7 mouse cellular contexts compared by ENCODE assay signal in the genomic region with DNA sequence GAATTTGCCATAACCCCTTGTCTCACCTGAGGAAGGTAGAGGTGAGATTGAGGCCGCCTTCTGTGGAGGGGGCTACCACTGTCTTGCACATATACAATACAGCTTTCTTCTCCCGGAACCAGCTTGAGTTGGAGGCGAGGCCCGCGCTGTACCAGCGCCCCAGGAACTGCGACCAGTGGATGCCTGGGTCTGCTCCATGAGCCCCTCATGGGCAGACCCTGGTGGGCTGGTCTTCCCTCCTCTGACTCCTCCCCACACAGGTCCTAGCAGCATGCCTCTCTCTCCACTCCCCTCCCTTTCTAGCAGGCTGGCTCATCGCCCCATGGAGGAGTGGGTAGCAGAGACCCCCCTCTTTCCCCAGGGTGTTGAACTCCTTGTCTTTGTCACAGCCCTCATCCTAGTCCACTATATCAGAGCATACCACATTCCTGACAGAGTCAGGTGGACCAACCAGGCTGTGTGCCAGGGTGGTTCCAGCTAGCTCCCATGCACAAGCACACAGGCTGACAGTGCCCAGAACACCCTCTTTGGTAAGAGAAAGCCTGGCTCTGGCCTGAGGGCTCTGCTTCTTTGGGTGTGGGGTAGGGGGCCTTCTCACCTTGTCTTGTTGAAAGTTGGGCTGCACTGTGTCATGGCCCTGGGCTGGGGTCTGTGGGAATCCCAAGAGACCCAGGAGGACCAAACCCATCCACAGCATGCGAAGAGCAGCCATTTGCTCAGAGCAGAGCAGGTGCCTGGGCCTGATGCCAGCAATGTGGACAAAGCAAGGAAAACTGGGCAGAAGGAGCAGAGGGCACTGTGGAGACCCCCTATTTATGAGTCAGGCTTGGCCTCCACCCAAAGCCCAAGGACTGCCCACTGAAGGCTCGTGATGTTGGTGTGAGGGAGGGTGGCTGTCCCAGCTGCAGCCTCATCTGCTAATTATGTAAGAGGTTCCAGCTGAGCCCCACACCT. TPM values are rescaled to one million over a fixed set of nuclear protein-coding genes. Genes with fewer than 3 reads are reported as not detected.
DNase-seq lines count a peak whose midpoint lies in the region; ATAC-seq lines count a peak whose summit lies in the region.

No protein-coding gene starts in this region.

- no peak overlapping the region for H3K27ac ChIP-seq in midbrain, embryonic 12.5 days (replicated peaks)
- H3K27ac ChIP-seq in midbrain, embryonic 10.5 days (replicated peaks) = no peak overlapping the region; the same call in 1 of the 2 replicates
- H3K27ac ChIP-seq in embryonic facial prominence, embryonic 12.5 days = no peak overlapping the region
- H3K27ac ChIP-seq in intestine, embryonic 15.5 days = no peak overlapping the region
- 0 out of 2 replicates have a peak overlapping the region, but pooled peaks have one; percentile 18 for H3K27ac ChIP-seq in midbrain, embryonic 15.5 days

- peak; percentile 24; the same call in 1 of the 2 replicates for ATAC-seq in midbrain, embryonic 12.5 days (ENCODE audit: low FRiP score, low read depth)
- peak; percentile 25; the same call in 1 of the 2 replicates for ATAC-seq in embryonic facial prominence, embryonic 12.5 days (ENCODE audit: insufficient number of reproducible peaks, insufficient read depth, low FRiP score, low TSS enrichment)
- ATAC-seq in intestine, embryonic 15.5 days = peak; percentile 24
- ATAC-seq in midbrain, embryonic 15.5 days (replicated peaks) = peak; percentile 28; the same call in 1 of the 2 replicates
- no peak for ATAC-seq in monocyte, adult 5-6 weeks (replicated peaks; ENCODE audit: insufficient number of reproducible peaks, low FRiP score, low TSS enrichment, poor library complexity, severe bottlenecking)

- no peaks in the 10 kb centered on the region for H3K36me3 ChIP-seq in midbrain, embryonic 12.5 days
- H3K36me3 ChIP-seq in midbrain, embryonic 10.5 days = no peaks in the 10 kb centered on the region
- no peaks in the 10 kb centered on the region for H3K36me3 ChIP-seq in embryonic facial prominence, embryonic 12.5 days
- no peaks in the 10 kb centered on the region for H3K36me3 ChIP-seq in intestine, embryonic 15.5 days
- no peaks in the 10 kb centered on the region for H3K36me3 ChIP-seq in midbrain, embryonic 15.5 days (replicated peaks)

- WGBS in midbrain, embryonic 12.5 days = 81% methylated on average over 10 of the region's 10 CpGs
- WGBS in midbrain, embryonic 10.5 days = 80% methylated on average over 10 of the region's 10 CpGs
- 73% methylated on average over 10 of the region's 10 CpGs for WGBS in embryonic facial prominence, embryonic 12.5 days
- 73% methylated on average over 10 of the region's 10 CpGs for WGBS in intestine, embryonic 15.5 days
- WGBS in midbrain, embryonic 15.5 days = 71% methylated on average over 10 of the region's 10 CpGs

- no peaks in the 10 kb centered on the region for H3K9me3 ChIP-seq in midbrain, embryonic 12.5 days
- H3K9me3 ChIP-seq in midbrain, embryonic 10.5 days (replicated peaks) = no peaks in the 10 kb centered on the region
- H3K9me3 ChIP-seq in embryonic facial prominence, embryonic 12.5 days = no peaks in the 10 kb centered on the region
- H3K9me3 ChIP-seq in intestine, embryonic 15.5 days = no peaks in the 10 kb centered on the region
- H3K9me3 ChIP-seq in midbrain, embryonic 15.5 days = no peaks in the 10 kb centered on the region

- H3K4me3 ChIP-seq in midbrain, embryonic 12.5 days = no peak overlapping the region
- H3K4me3 ChIP-seq in midbrain, embryonic 10.5 days = no peak overlapping the region
- no peak overlapping the region for H3K4me3 ChIP-seq in embryonic facial prominence, embryonic 12.5 days
- H3K4me3 ChIP-seq in intestine, embryonic 15.5 days (replicated peaks) = no peak overlapping the region
- no peak overlapping the region for H3K4me3 ChIP-seq in midbrain, embryonic 15.5 days

- H3K4me2 ChIP-seq in midbrain, embryonic 12.5 days (replicated peaks) = no peak overlapping the region
- no peak overlapping the region for H3K4me2 ChIP-seq in embryonic facial prominence, embryonic 12.5 days (replicated peaks)
- 0 out of 2 replicates have a peak overlapping the region, but pooled peaks have one; percentile 3 for H3K4me2 ChIP-seq in intestine, embryonic 15.5 days (replicated peaks)
- no peak overlapping the region for H3K4me2 ChIP-seq in midbrain, embryonic 15.5 days

- H3K4me1 ChIP-seq in midbrain, embryonic 12.5 days = peaks cover 24% of the 10 kb centered on the region; the same call in 1 of the 2 replicates
- H3K4me1 ChIP-seq in midbrain, embryonic 10.5 days = peaks cover 28% of the 10 kb centered on the region
- 0 out of 2 replicates have a peak, but pooled peaks cover 6% of the 10 kb centered on the region for H3K4me1 ChIP-seq in embryonic facial prominence, embryonic 12.5 days
- peaks cover 16% of the 10 kb centered on the region for H3K4me1 ChIP-seq in intestine, embryonic 15.5 days (replicated peaks)
- 0 out of 2 replicates have a peak, but pooled peaks cover 3% of the 10 kb centered on the region for H3K4me1 ChIP-seq in midbrain, embryonic 15.5 days

- H3K9ac ChIP-seq in midbrain, embryonic 12.5 days (replicated peaks) = no peak overlapping the region
- no peak overlapping the region for H3K9ac ChIP-seq in embryonic facial prominence, embryonic 12.5 days
- H3K9ac ChIP-seq in intestine, embryonic 15.5 days = no peak overlapping the region
- H3K9ac ChIP-seq in midbrain, embryonic 15.5 days = no peak overlapping the region

- no peak for DNase-seq in midbrain, embryonic 10.5 days (ENCODE audit: low spot score)
- DNase-seq in adrenal gland, adult 18-20 months (ENCODE audit: low spot score in 2 of 2) = no peak

- H3K27me3 ChIP-seq in midbrain, embryonic 12.5 days = no peaks in the 10 kb centered on the region
- H3K27me3 ChIP-seq in midbrain, embryonic 10.5 days (ENCODE audit: low read depth, poor library complexity, severe bottlenecking) = no peaks in the 10 kb centered on the region
- no peaks in the 10 kb centered on the region for H3K27me3 ChIP-seq in embryonic facial prominence, embryonic 12.5 days
- no peaks in the 10 kb centered on the region for H3K27me3 ChIP-seq in intestine, embryonic 15.5 days (replicated peaks)
- H3K27me3 ChIP-seq in midbrain, embryonic 15.5 days (replicated peaks) = no peaks in the 10 kb centered on the region

RNA-seq across cellular contexts. Expression of a gene that starts 0.6 kb away (rescaled TPM):
- 1.5 and 1.8 TPM in 2 replicates for polyA plus RNA-seq in midbrain, embryonic 12.5 days (2016; fragmentation: Nextera tagmentation; extraction: Ambion mirVana)
- polyA plus RNA-seq in midbrain, embryonic 10.5 days (2016; fragmentation: Nextera tagmentation; extraction: Ambion mirVana) = 0.16 TPM in 1 of 2 replicates, not detected in the other
- polyA plus RNA-seq in embryonic facial prominence, embryonic 12.5 days (2016; fragmentation: Nextera tagmentation; extraction: Ambion mirVana) = 0.70 and 0.96 TPM in 2 replicates
- 4.6 and 5.8 TPM in 2 replicates for polyA plus RNA-seq in intestine, embryonic 15.5 days (2015; fragmentation: Nextera tagmentation; extraction: Ambion mirVana)
- polyA plus RNA-seq in midbrain, embryonic 15.5 days (2015; fragmentation: Nextera tagmentation; extraction: Ambion mirVana) = 822 and 843 TPM in 2 replicates
- total RNA-seq in monocyte, adult 5-6 weeks (2017) = not detected in 3 replicates
- 1 to 10 TPM; 1.1 to 3.1 TPM for total RNA-seq in adrenal gland, adult 18-20 months (2021)

RNA-seq across cellular contexts. Expression of a gene that starts 8.3 kb away (rescaled TPM):
- polyA plus RNA-seq in midbrain, embryonic 12.5 days (2016; fragmentation: Nextera tagmentation; extraction: Ambion mirVana) = 42.9 and 48.6 TPM in 2 replicates
- 17.4 and 26.4 TPM in 2 replicates for polyA plus RNA-seq in midbrain, embryonic 10.5 days (2016; fragmentation: Nextera tagmentation; extraction: Ambion mirVana)
- 28.6 and 28.9 TPM in 2 replicates for polyA plus RNA-seq in embryonic facial prominence, embryonic 12.5 days (2016; fragmentation: Nextera tagmentation; extraction: Ambion mirVana)
- 28.0 and 33.2 TPM in 2 replicates for polyA plus RNA-seq in intestine, embryonic 15.5 days (2015; fragmentation: Nextera tagmentation; extraction: Ambion mirVana)
- polyA plus RNA-seq in midbrain, embryonic 15.5 days (2015; fragmentation: Nextera tagmentation; extraction: Ambion mirVana) = 119 and 128 TPM in 2 replicates
- 21.4 to 39.6 TPM (median 32.9 TPM) in 3 replicates for total RNA-seq in monocyte, adult 5-6 weeks (2017)
- 10 to 100 TPM; 38.6 to 54.5 TPM for total RNA-seq in adrenal gland, adult 18-20 months (2021)

RNA-seq across cellular contexts. Expression of a gene that starts 12.6 kb away (rescaled TPM):
- polyA plus RNA-seq in midbrain, embryonic 12.5 days (2016; fragmentation: Nextera tagmentation; extraction: Ambion mirVana) = 2.5 and 2.9 TPM in 2 replicates
- 1.1 and 1.9 TPM in 2 replicates for polyA plus RNA-seq in midbrain, embryonic 10.5 days (2016; fragmentation: Nextera tagmentation; extraction: Ambion mirVana)
- 1.4 and 1.8 TPM in 2 replicates for polyA plus RNA-seq in embryonic facial prominence, embryonic 12.5 days (2016; fragmentation: Nextera tagmentation; extraction: Ambion mirVana)
- polyA plus RNA-seq in intestine, embryonic 15.5 days (2015; fragmentation: Nextera tagmentation; extraction: Ambion mirVana) = 2.2 and 3.0 TPM in 2 replicates
- polyA plus RNA-seq in midbrain, embryonic 15.5 days (2015; fragmentation: Nextera tagmentation; extraction: Ambion mirVana) = 3.3 and 3.9 TPM in 2 replicates
- not detected in 3 replicates for total RNA-seq in monocyte, adult 5-6 weeks (2017)
- 1 to 10 TPM in 1 of 2 experiments, under 1 TPM in 1; 0.53 to 1.1 TPM for total RNA-seq in adrenal gland, adult 18-20 months (2021)

RNA-seq across cellular contexts. Expression of a gene that starts 24.5 kb away (rescaled TPM):
- not detected in 2 replicates for polyA plus RNA-seq in midbrain, embryonic 12.5 days (2016; fragmentation: Nextera tagmentation; extraction: Ambion mirVana)
- polyA plus RNA-seq in midbrain, embryonic 10.5 days (2016; fragmentation: Nextera tagmentation; extraction: Ambion mirVana) = not detected in 2 replicates
- not detected in 2 replicates for polyA plus RNA-seq in embryonic facial prominence, embryonic 12.5 days (2016; fragmentation: Nextera tagmentation; extraction: Ambion mirVana)
- not detected in 2 replicates for polyA plus RNA-seq in intestine, embryonic 15.5 days (2015; fragmentation: Nextera tagmentation; extraction: Ambion mirVana)
- not detected in 2 replicates for polyA plus RNA-seq in midbrain, embryonic 15.5 days (2015; fragmentation: Nextera tagmentation; extraction: Ambion mirVana)
- not detected in 3 replicates for total RNA-seq in monocyte, adult 5-6 weeks (2017)
- total RNA-seq in adrenal gland, adult 18-20 months (2021) = not detected

RNA-seq across cellular contexts. Expression of a gene that starts 31.3 kb away (rescaled TPM):
- polyA plus RNA-seq in midbrain, embryonic 12.5 days (2016; fragmentation: Nextera tagmentation; extraction: Ambion mirVana) = 104 and 112 TPM in 2 replicates
- polyA plus RNA-seq in midbrain, embryonic 10.5 days (2016; fragmentation: Nextera tagmentation; extraction: Ambion mirVana) = 91.2 and 108 TPM in 2 replicates
- polyA plus RNA-seq in embryonic facial prominence, embryonic 12.5 days (2016; fragmentation: Nextera tagmentation; extraction: Ambion mirVana) = 81.8 and 82.8 TPM in 2 replicates
- polyA plus RNA-seq in intestine, embryonic 15.5 days (2015; fragmentation: Nextera tagmentation; extraction: Ambion mirVana) = 57.5 and 65.2 TPM in 2 replicates
- polyA plus RNA-seq in midbrain, embryonic 15.5 days (2015; fragmentation: Nextera tagmentation; extraction: Ambion mirVana) = 147 and 151 TPM in 2 replicates
- 33.3 to 58.1 TPM (median 38.6 TPM) in 3 replicates for total RNA-seq in monocyte, adult 5-6 weeks (2017)
- 10 to 100 TPM; 92.1 to 94.5 TPM for total RNA-seq in adrenal gland, adult 18-20 months (2021)

Comparison
In these comparisons a context has a peak if more than half of its experiments do, and no peak if none do; other contexts are left out.
1. RNA of a gene that starts 0.6 kb away (polyA plus RNA-seq): 822 to 843 TPM in midbrain, embryonic 15.5 days; 4.6 to 5.8 TPM in intestine, embryonic 15.5 days, 1.5 to 1.8 TPM in midbrain, embryonic 12.5 days, 0.70 to 0.96 TPM in embryonic facial prominence, embryonic 12.5 days and 0.16 TPM in midbrain, embryonic 10.5 days; every median in the first group is over 100 times any median in the second.